Mouse (Mus musculus) T-helper 1 cell (primary cell): ENCODE measurements around the gene Gm960.

Source experiments
- in situ Hi-C: fragments of 300-600 bp; cut with MboI, MseI; formaldehyde crosslinking; loops from one replicate; pipeline ENCODE4 v1.15.1; 2025; ENCODE audit warnings: high pct_unique_total_duplicates

Gene Gm960

GRCm38 (mm10) chr19:4698205-4698677 is at the start of gene Gm960:
Gene Gm960, minus strand, starts transcription at chr19:4698668.
- in situ Hi-C loops, result no loop called here

DNA sequence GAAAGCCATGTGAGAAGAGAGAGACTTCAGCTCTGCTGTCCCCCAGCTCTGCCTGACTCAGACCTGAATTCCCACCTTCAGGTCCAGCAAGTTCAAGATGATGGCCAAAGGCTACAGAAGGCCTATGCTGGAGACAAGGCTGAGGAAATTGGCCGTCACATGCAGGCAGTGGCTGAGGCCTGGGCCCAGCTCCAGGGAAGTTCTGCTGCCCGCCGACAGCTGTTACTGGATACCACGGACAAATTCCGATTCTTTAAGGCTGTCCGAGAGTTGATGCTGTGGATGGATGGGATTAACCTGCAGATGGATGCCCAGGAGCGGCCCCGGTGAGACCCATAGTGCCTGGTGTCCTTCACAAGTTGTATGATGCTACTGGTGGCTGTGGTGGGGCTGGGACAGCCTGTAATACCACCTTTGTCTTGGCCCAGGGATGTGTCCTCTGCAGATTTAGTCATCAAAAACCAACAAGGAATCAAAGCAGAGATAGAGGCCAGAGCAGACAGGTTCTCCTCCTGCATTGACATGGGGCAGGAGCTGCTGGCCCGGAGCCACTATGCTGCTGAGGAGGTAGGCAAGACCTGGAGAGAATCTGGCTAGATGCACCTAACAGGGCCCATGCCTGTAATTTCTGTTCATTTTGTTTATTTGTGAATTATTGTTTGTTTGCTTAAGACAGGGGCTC is 49.3 kb upstream of the Gm960 start:
- in situ Hi-C loops, result no loop called here

GRCm38 (mm10) chr19:4746611-4747010 is 48.1 kb upstream of the Gm960 start:
- in situ Hi-C loops, result no loop called here

DNA sequence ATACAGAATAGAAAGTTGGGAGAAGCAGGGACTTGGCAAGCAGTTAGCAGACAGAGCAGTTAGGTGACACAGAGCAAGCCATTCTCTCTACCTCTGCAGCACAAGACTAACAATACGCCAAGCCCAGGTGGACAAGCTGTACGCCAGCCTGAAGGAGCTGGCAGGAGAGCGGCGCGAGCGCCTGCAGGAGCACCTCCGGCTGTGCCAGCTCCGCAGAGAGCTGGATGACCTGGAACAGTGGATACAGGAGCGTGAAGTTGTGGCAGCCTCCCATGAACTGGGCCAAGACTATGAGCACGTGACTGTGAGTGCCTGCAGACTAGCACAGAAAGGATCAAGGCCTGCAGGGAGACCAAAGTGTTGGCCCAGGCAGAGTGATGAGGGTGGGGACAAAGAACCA is 47.2 kb upstream of the Gm960 start:
- in situ Hi-C loops, result no loop called here

- in situ Hi-C loops, result no loop called here
Observed at GRCm38 (mm10) chr19:4745057-4745456, 46.6 kb upstream of the Gm960 start.

- in situ Hi-C loops, result loop anchor here (5.0 kb wide), 1 partner anchor 97 kb away; no protein-coding TSS in a partner anchor
Observed at GRCm38 (mm10) chr19:4744026-4744425, 45.6 kb upstream of the Gm960 start.

- in situ Hi-C loops, result loop anchor here (5.0 kb wide), 1 partner anchor 96 kb away; no protein-coding TSS in a partner anchor
Observed at GRCm38 (mm10) chr19:4743524-4743923, 45.1 kb upstream of the Gm960 start.

DNA sequence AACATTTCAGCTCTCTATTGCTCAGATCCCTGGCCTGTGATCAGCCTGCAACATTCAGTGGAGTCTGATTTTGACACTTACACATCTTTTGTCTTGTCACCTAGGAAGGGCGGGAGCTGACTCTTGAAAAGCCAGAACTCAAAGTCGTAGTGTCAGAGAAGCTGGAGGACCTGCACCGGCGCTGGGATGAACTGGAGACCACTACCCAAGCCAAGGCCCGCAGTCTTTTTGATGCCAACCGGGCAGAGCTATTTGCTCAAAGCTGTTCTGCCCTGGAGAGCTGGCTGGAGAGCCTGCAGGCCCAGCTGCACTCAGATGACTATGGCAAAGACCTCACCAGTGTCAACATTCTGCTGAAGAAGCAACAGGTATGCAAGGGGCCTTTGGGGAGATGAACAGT is 43.8 kb upstream of the Gm960 start:
- in situ Hi-C loops, result loop anchor here (5.0 kb wide), 1 partner anchor 95 kb away; no protein-coding TSS in a partner anchor

- in situ Hi-C loops, result loop anchor here (5.0 kb wide), 1 partner anchor 94 kb away; no protein-coding TSS in a partner anchor
Observed at GRCm38 (mm10) chr19:4741482-4741881, 43.0 kb upstream of the Gm960 start.

GRCm38 (mm10) chr19:4739762-4740161 is 41.3 kb upstream of the Gm960 start:
- in situ Hi-C loops, result loop anchor here (5.0 kb wide), 1 partner anchor 92 kb away; no protein-coding TSS in a partner anchor

DNA sequence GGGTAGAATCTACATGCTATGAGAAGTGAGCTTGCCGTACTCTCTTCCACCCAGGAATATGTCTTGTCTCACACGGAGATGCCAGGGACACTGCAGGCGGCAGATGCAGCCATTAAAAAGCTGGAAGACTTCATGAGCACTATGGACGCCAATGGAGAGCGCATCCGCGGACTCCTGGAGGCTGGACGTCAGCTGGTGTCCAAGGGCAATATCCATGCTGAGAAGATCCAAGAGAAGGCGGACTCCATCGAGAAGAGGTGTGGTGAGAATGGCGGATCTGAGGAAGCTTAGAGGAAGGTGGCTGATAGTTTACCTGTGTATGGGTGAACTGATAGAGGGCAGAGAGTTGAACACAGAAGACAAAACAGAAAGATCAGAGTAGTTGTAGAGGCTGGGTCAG is 40.6 kb upstream of the Gm960 start:
- in situ Hi-C loops, result no loop called here

GRCm38 (mm10) chr19:4737866-4738265 is 39.4 kb upstream of the Gm960 start:
- in situ Hi-C loops, result no loop called here

DNA sequence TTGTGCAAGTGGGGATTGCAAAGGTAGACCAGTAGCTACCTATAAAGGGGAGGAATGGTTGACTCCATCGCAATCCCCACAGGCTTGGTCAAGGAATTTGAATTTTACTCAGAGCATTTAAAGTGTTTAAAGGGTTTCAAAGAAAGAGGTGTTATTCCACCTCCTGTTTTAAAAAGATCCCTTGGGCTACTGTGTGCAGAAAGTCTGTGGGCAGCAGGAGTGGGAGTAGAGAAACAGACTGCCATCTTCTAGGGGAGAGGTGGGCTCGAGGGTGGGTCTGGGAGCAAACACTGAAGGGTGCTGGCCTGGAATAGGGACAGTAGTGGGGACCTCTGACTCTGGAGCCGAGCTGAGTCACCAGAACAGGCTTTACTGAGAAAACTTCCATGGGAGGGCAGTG is 34.6 kb upstream of the Gm960 start:
- in situ Hi-C loops, result no loop called here

- in situ Hi-C loops, result no loop called here
Observed at GRCm38 (mm10) chr19:4729186-4729585, 30.7 kb upstream of the Gm960 start.

DNA sequence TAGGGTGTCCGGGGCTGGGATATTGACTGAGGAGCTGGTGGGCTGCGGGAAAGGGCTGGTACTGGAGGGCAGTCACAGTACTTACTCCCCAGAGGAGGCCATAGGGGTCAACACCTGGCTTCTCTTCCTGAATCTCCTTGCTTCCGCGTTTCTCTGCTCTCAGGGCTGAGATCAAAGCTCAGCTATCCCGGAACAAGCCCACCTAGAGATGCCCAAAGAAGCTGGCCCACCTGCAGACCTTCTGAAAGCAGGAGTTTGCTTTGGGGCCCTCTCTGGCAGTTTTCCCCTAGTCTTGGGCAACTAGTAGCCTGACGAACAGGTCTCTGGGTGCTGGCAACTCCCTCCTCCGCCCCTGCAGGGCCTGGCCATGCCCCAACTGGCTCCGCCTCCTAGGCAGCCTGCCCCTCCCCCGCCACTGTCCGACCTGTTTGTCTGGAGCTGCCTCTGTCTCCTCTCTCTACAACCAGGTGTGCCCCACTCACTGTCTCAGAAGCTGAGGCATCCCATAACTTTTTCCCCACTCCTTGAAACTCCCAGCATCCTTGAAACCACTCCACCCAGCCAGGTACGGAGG is 22.3 kb upstream of the Gm960 start:
- in situ Hi-C loops, result no loop called here

- in situ Hi-C loops, result no loop called here
Observed at GRCm38 (mm10) chr19:4720112-4720511, 21.6 kb upstream of the Gm960 start.

DNA sequence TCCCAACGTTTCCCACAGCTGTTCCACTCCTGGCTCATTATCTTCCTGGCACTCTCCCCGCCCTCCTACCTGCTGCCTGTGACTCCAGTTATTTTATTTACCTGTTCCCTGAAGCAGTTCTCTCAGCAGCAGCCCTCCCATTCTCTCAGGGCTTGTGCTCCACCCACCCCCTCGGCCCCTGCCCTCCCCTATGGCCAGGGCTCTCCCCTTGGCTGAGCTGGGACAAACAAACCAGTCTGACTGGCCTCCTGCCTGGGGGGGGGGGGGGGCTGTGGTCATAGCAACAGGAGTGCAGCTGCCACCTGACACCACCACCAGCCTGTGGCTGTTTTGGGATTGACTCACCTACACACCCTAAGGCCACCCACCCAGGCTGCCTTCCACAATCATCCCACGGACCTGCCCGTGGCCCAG is 20.9 kb upstream of the Gm960 start:
- in situ Hi-C loops, result no loop called here

DNA sequence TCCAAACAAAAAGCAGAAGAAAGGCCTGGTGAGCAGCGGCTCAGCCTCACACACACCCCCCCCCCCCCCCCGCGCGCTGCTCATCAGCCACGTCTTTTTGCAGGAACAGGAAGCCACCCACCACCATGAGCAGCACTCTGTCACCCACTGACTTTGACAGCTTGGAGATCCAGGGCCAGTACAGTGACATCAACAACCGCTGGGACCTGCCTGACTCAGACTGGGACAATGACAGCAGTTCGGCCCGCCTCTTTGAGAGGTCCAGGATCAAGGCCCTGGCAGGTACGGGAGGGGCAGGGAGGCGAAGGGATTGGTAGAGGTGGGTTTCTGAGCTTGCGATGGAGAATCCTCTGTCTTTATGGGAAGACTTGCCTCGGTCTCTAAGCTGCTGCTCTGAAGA is 20.2 kb upstream of the Gm960 start:
- in situ Hi-C loops, result no loop called here

DNA sequence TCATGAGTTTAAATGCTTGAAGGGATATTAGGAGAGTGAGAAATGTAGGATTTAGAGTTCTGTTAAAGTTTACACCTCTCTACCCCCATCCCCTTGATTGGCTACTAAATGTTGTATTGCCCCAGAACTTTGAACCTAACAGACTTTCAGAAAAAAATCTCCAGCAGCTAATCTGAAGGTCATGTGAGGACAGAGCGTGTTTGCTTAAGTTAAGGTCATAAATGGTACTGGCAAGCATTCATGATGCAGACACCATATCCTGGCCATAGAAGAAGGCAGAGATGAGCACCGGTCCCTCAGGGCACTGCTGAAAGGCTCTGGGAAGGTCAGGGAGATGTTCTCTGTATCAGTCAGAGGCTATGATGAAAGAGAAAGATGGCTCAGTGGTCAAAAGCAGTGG is 18.8 kb upstream of the Gm960 start:
- in situ Hi-C loops, result no loop called here

- in situ Hi-C loops, result no loop called here
Observed at GRCm38 (mm10) chr19:4716756-4717155, 18.3 kb upstream of the Gm960 start.

- in situ Hi-C loops, result no loop called here
Observed at GRCm38 (mm10) chr19:4713886-4714285, 15.4 kb upstream of the Gm960 start.

DNA sequence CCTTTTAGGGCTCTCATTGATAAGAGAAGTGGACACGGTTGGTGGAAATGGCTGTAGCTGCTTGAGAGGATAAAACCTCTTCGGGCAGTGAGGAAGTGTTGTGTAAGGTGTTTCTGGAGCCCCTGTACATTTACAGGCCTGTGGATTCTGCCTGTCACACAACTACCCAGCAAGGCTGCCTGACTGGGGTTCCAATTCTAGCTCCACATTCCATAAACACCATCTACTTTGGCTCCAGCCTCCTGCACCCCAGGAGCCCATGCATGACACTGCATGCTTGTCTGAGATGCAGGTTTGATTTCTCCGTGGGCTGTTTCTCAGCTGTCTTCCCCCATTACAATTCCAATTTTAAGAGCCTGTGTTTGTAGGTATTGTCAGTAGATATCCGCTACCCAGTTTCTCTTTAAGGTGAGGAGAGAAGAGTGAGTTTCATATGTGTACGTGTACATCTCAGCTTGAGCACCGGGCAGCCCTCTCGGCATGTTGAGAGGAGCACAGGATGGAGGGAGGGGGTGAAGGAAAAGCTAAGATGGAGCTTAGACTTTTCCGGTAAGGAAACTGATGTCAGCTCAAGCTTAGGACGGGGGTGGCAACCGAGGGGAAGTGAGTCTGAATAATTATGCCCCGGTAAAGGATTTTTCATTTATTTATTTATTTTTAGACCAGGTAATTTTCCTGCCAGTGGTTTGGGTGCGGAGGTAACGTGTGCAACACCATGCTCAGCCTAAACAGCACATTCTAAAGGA is 14.5 kb upstream of the Gm960 start:
- in situ Hi-C loops, result no loop called here
